Mouse (Mus musculus) adrenal gland, adult 8-10 months (tissue): ENCODE data around the gene Cib1. TPM values are rescaled to one million over a fixed set of nuclear protein-coding genes. Genes with fewer than 3 reads are reported as not detected.
A peak's percentile ranks its signal among the peaks of the same experiment; 100 is the strongest.

Experiments used
- DNase-seq: peaks from one replicate; pipeline ENCODE4 v3.0.0; 2022
- total RNA-seq, 4 experiments: library from RNA; stranded (reverse); gene quantifications; 2 replicates each; pipeline ENCODE4 v1.2.4; 2022

Gene Cib1
- total RNA-seq, 4 experiments from 2014 or later: 64.7 to 105 (median 85.9) TPM

GRCm38 (mm10) chr7:80183969-80184368, 48.6 kb downstream of the Cib1 start:
- DNase-seq: no peak

DNA sequence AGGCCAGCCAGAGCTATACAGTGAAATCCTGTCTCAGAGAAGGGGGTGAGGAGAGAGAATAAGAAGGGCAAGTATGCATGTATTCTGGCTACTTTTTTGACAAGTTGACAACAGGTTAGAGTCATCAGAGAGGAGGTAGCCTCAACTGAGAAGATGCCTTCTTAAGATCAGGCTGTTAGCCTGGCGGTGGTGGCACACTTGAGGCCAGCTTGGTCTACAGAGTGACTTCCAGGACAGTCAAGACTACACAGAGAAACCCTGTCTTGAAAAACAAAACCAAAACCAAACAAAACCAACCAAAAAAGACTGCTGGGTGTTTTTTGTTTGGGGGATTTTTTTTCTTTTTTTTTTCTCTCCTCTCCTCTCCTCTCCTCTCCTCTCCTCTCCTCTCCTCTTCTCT, 49.1 kb downstream of the Cib1 start:
- DNase-seq: no peak

DNA sequence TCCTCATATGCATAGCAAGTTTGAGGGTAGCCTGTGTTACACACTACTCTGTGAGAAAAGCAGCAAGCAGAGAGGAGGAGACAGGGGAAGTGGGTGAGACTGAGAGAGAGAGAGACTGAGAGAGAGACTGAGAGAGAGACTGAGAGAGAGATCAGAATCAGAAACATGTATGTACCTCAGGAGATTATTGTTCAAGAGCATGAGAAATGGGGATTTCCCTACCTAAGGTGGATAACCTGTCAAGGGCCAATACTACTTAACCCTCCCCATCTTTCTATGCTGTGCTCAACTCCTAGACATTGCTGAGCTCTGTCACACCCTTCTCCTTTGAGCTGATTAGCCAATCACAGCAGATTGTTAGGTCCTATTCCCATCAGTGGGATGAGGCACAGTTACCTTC, 50.5 kb downstream of the Cib1 start:
- no peak for DNase-seq

DNA sequence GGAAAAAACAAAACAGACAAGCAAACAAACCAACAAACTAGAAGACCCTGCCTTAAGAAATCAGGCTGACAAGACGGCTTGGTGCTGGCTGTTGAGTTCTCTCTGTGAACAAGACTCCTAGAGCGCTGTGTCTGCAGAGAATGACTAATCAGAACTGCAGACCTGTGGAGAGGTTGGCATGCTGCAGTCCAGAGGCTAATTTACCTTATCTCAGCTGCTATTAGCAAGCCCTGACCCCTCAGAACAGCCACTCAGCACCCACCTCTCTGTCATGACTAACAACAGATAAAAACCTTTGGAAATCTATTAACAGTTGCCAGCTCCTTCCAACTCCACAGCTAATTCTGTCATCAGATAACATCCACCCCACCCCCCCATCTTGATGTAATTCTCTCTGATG, 51.5 kb downstream of the Cib1 start:
- DNase-seq: no peak

DNA sequence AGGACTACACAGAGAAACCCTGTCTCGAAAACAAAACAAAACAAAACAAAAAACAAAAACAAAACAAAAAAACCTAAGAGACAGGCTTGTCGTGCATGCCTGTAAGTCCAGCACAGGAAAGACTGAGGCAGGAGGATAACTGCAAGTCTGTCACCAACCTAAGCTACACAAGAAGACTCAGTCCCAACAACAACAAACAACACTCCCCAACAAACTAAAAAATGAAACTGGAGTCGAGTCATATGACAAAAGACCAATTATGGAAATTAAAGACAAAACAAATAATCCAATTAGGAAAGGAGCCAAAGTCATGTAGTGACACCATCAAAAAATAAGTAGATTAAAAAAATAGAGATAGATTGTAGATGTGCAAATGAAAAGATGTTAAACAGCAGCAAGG, 52.4 kb downstream of the Cib1 start:
- DNase-seq: no peak

- no peak for DNase-seq
Measured at GRCm38 (mm10) chr7:80179790-80180189, 52.8 kb downstream of the Cib1 start.

DNA sequence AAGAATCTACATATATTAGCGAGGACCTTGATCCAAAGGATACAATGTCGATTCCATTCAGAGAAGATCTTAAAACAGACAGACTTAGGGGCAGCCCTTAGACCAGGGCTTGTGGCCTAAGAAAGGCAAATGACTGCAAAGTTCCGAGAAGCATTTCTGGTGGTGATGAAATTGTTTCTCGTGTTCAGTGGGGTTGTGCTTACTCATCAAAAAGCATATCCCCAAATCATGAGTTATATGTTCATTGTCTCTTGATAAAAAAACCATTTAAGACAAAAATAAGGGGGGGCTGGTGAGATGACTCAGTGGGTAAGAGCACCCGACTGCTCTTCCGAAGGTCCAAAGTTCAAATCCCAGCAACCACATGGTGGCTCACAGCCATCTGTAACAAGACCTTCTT, 53.3 kb downstream of the Cib1 start:
- DNase-seq: no peak

- peak; percentile 66 for DNase-seq
Measured at GRCm38 (mm10) chr7:80178037-80178729, 54.4 kb downstream of the Cib1 start.

GRCm38 (mm10) chr7:80177438-80177837, 55.2 kb downstream of the Cib1 start:
- DNase-seq: no peak

Other genes with a start within 250 kb of the Cib1 start
- gene Zfp710, start 208.0 kb downstream of the Cib1 start, total RNA-seq: 10 to 100 TPM; 14.3 to 34.1 (median 25.3) TPM
- gene Idh2, start 117.4 kb downstream of the Cib1 start, total RNA-seq: 100 to 1,000 TPM; 122 to 222 (median 165) TPM
- gene Sema4b, start 46.0 kb downstream of the Cib1 start, total RNA-seq: 10 to 100 TPM; 58.6 to 86.9 (median 67.8) TPM
- gene Gdpgp1, start 52 bp upstream of the Cib1 start, total RNA-seq: 1 to 10 TPM; 4.2 to 6.1 (median 5.3) TPM
- 1 to 10 TPM; 1.7 to 2.2 (median 1.9) TPM for gene Ttll13, start 13.6 kb upstream of the Cib1 start, total RNA-seq
- 10 to 100 TPM; 54.9 to 59.1 (median 57.7) TPM for gene Ngrn, start 28.4 kb upstream of the Cib1 start, total RNA-seq
- 10 to 100 TPM; 21.3 to 31.9 (median 28.8) TPM for gene Vps33b, start 36.8 kb upstream of the Cib1 start, total RNA-seq
- gene Prc1, start 61.6 kb upstream of the Cib1 start, total RNA-seq: 1 to 10 TPM; 2.7 to 8.1 (median 3.7) TPM
- gene Rccd1, start 91.6 kb upstream of the Cib1 start, total RNA-seq: 10 to 100 TPM in 3 of 4 experiments, 1 to 10 TPM in 1; 9.5 to 21.8 (median 14.6) TPM
- gene Unc45a, start 108.2 kb upstream of the Cib1 start, total RNA-seq: 10 to 100 TPM; 73.1 to 85.4 (median 80.7) TPM
- gene Hddc3, start 110.3 kb upstream of the Cib1 start, total RNA-seq: 10 to 100 TPM; 29.7 to 43.1 (median 35.4) TPM
- gene Man2a2, start 138.6 kb upstream of the Cib1 start, total RNA-seq: 100 to 1,000 TPM in 3 of 4 experiments, 10 to 100 TPM in 1; 92.4 to 158 (median 132) TPM
- gene Fes, start 155.1 kb upstream of the Cib1 start, total RNA-seq: 10 to 100 TPM in 3 of 4 experiments, 1 to 10 TPM in 1; 7.1 to 20.3 (median 15.2) TPM
- gene Furin, start 172.6 kb upstream of the Cib1 start, total RNA-seq: 100 to 1,000 TPM; 153 to 192 (median 166) TPM